Mouse (Mus musculus): ENCODE data around the gene Jph2. TPM values are rescaled to one million over a fixed set of nuclear protein-coding genes. Genes with fewer than 3 reads are reported as not detected.

Gene Jph2
- total and polyA plus RNA-seq, 3 experiments, result 0.04 to 0.19 TPM; not detected in 1

GRCm38 (mm10) chr2:163438619-163439451, 41.0 kb upstream of the Jph2 start:
- no peaks in the 10 kb centered on the region for H3K36me3 ChIP-seq (ENCODE audit: control insufficient read depth in 1 of 2, insufficient read depth in 2 of 2, low read length in 2 of 2)
- peak; percentile 57 for DNase-seq (ENCODE audit: low read depth, low spot score)
- no peaks in the 10 kb centered on the region for H3K9me3 ChIP-seq (replicated peaks; ENCODE audit: insufficient read depth, low read length)
- no peaks in the 10 kb centered on the region for H3K79me2 ChIP-seq (ENCODE audit: control insufficient read depth, insufficient read depth, low read length, poor library complexity)
- 0 out of 4 replicates have a peak, but pooled peaks cover 0 to 3% of the 10 kb centered on the region in 2 experiments for H3K4me1 ChIP-seq (ENCODE audit: control insufficient read depth in 1 of 2, insufficient read depth in 2 of 2, low read length in 2 of 2)
- H3K9ac ChIP-seq (ENCODE audit: control insufficient read depth, low read depth, low read length, poor library complexity, severe bottlenecking), result no peak overlapping the region
- H3K27me3 ChIP-seq (ENCODE audit: control insufficient read depth in 1 of 2, insufficient read depth in 2 of 2, low read length in 2 of 2), result peaks cover 7 to 10% of the 10 kb centered on the region in 2 experiments; a peak in 3 of 4 replicates
- TF ChIP-seq GATA1 (IDR thresholded peaks at IDR 0.05; ENCODE audit: low read depth, low read length), result no peak
- TF ChIP-seq POLR2AphosphoS5 (IDR thresholded peaks at IDR 0.05; ENCODE audit: borderline replicate concordance, low read depth, low read length), result no peak
- no peak for TF ChIP-seq USF2 (IDR thresholded peaks at IDR 0.05; ENCODE audit: borderline replicate concordance in 1 of 2, insufficient read depth in 1 of 2, low read depth in 1 of 2, low read length in 2 of 2)
- TF ChIP-seq ZNF384 (IDR thresholded peaks at IDR 0.05; ENCODE audit: low read depth, low read length), result no peak
- no peak for TF ChIP-seq CHD2 (IDR thresholded peaks at IDR 0.05; ENCODE audit: low read length)
- TF ChIP-seq MEF2A (IDR thresholded peaks at IDR 0.05; ENCODE audit: extremely low read depth, insufficient replicate concordance, low read depth, low read length, poor library complexity, severe bottlenecking), result no peak
- TF ChIP-seq EP300 (IDR thresholded peaks at IDR 0.05; ENCODE audit: low read depth in 1 of 2, low read length in 2 of 2), result no peak
- no peak for TF ChIP-seq CTCF (IDR thresholded peaks at IDR 0.05 in 2 of 3, conservative IDR thresholded peaks at IDR 0.05 in 1 of 3; ENCODE audit: control insufficient read depth in 1 of 3, insufficient read depth in 1 of 3, low read depth in 2 of 3, low read length in 3 of 3, poor library complexity in 1 of 3, severe bottlenecking in 1 of 3)
- no peak for TF ChIP-seq ELF1 (IDR thresholded peaks at IDR 0.05; ENCODE audit: low read depth, low read length)
- TF ChIP-seq ZMIZ1 (IDR thresholded peaks at IDR 0.05; ENCODE audit: low read depth, low read length), result no peak
- TF ChIP-seq GABPA (IDR thresholded peaks at IDR 0.05; ENCODE audit: low read depth, low read length), result no peak
- no peak for TF ChIP-seq POLR2AphosphoS2 (IDR thresholded peaks at IDR 0.05; ENCODE audit: low read length)
- TF ChIP-seq BHLHE40 (IDR thresholded peaks at IDR 0.05; ENCODE audit: borderline replicate concordance, low read depth, low read length), result no peak
- TF ChIP-seq MYB (IDR thresholded peaks at IDR 0.05; ENCODE audit: low read depth, low read length), result no peak
- no peak for TF ChIP-seq MAFK (IDR thresholded peaks at IDR 0.05; ENCODE audit: borderline replicate concordance, low read depth, low read length)
- TF ChIP-seq ETS1 (IDR thresholded peaks at IDR 0.05; ENCODE audit: low read depth, low read length), result no peak
- no peak overlapping the region for H3K27ac ChIP-seq (ENCODE audit: control insufficient read depth, low read depth, low read length)
- H3K4me3 ChIP-seq (ENCODE audit: control insufficient read depth in 1 of 2, insufficient read depth in 1 of 2, low read depth in 2 of 2, low read length in 2 of 2), result no peak overlapping the region

- no peak within 1 kb of the TSS for H3K27ac ChIP-seq (ENCODE audit: control insufficient read depth, low read depth, low read length)
- H3K4me3 ChIP-seq (ENCODE audit: control insufficient read depth in 1 of 2, insufficient read depth in 1 of 2, low read depth in 2 of 2, low read length in 2 of 2), result no peak within 1 kb of the TSS
- 0 out of 4 replicates have a peak, but pooled peaks cover 0 to 3% of the 10 kb centered on the region in 2 experiments for H3K4me1 ChIP-seq (ENCODE audit: control insufficient read depth in 1 of 2, insufficient read depth in 2 of 2, low read length in 2 of 2)
- peaks cover 7 to 8% of the 10 kb centered on the region in 2 experiments; a peak in 3 of 4 replicates for H3K27me3 ChIP-seq (ENCODE audit: control insufficient read depth in 1 of 2, insufficient read depth in 2 of 2, low read length in 2 of 2)
- DNase-seq (ENCODE audit: low read depth, low spot score), result no peak
- no peaks in the 10 kb centered on the region for H3K9me3 ChIP-seq (replicated peaks; ENCODE audit: insufficient read depth, low read length)
- H3K79me2 ChIP-seq (ENCODE audit: control insufficient read depth, insufficient read depth, low read length, poor library complexity), result no peaks in the 10 kb centered on the region
- no peaks in the 10 kb centered on the region for H3K36me3 ChIP-seq (ENCODE audit: control insufficient read depth in 1 of 2, insufficient read depth in 2 of 2, low read length in 2 of 2)
- H3K9ac ChIP-seq (ENCODE audit: control insufficient read depth, low read depth, low read length, poor library complexity, severe bottlenecking), result no peak within 1 kb of the TSS
- TF ChIP-seq RCOR1 (IDR thresholded peaks at IDR 0.05; ENCODE audit: low read depth, low read length), result no peak
- TF ChIP-seq CTCF (IDR thresholded peaks at IDR 0.05 in 2 of 3, conservative IDR thresholded peaks at IDR 0.05 in 1 of 3; ENCODE audit: control insufficient read depth in 1 of 3, insufficient read depth in 1 of 3, low read depth in 2 of 3, low read length in 3 of 3, poor library complexity in 1 of 3, severe bottlenecking in 1 of 3), result no peak
- no peak for TF ChIP-seq NELFE (IDR thresholded peaks at IDR 0.05; ENCODE audit: low read depth, low read length)
- no peak for TF ChIP-seq ZMIZ1 (IDR thresholded peaks at IDR 0.05; ENCODE audit: low read depth, low read length)
- TF ChIP-seq ELF1 (IDR thresholded peaks at IDR 0.05; ENCODE audit: low read depth, low read length), result no peak
- no peak for TF ChIP-seq TBP (IDR thresholded peaks at IDR 0.05; ENCODE audit: low read depth, low read length)
- TF ChIP-seq MAX (IDR thresholded peaks at IDR 0.05; ENCODE audit: low read length), result no peak
- no peak for TF ChIP-seq SIN3A (IDR thresholded peaks at IDR 0.05; ENCODE audit: low read length)
Measured at GRCm38 (mm10) chr2:163438246-163438618, 40.4 kb upstream of the Jph2 start, which contains the start of gene Gdap1l1. TSS of gene Gdap1l1 (plus strand) at chr2:163438476.
